Mouse (Mus musculus) T-helper 1 cell (primary cell): Measurements from ENCODE around the gene Efemp2.

Source experiments
- in situ Hi-C: fragments of 300-600 bp; cut with MboI, MseI; formaldehyde crosslinking; loops from one replicate; pipeline ENCODE4 v1.15.1; 2025; ENCODE audit warnings: high pct_unique_total_duplicates

The Efemp2 gene

GRCm38 (mm10) chr19:5451766-5452165, 22.0 kb upstream of the Efemp2 start:
- in situ Hi-C loops: no loop called here

DNA sequence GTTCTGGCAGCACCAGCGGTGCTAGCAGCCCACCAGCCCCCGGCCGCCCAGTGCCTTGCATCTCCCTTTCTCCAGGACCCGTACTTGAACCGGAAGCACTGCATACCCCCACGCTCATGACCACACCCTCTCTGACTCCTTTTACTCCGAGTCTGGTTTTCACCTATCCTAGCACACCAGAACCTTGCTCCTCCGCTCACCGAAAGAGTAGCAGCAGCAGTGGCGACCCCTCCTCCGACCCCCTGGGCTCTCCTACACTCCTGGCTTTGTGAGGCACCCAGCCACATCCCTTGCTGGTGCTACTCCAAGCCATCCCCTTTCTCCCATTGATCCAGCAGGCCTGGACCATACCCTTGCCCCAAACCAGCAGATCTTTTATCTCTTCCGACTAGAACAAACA, 18.7 kb upstream of the Efemp2 start:
- in situ Hi-C loops: no loop called here

DNA sequence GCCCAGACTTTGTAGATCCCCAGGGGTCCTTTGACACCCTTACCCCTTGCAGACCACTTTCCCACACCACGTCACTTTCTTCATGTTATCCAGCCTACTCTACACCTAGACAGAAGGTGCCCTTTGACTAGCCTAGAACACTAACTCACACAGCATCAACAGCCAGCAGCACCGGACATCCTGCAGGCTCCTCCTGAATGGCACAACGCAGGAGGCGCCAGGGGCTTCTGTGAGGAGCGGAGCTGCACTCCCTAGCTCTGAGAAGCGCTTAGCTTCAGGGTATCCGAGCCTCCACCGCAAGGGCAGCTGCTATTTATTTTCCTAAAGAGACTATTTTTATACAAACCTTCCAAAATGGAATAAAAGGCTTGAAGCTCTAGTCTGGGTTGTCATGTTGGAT, 18.2 kb upstream of the Efemp2 start:
- in situ Hi-C loops: no loop called here

DNA sequence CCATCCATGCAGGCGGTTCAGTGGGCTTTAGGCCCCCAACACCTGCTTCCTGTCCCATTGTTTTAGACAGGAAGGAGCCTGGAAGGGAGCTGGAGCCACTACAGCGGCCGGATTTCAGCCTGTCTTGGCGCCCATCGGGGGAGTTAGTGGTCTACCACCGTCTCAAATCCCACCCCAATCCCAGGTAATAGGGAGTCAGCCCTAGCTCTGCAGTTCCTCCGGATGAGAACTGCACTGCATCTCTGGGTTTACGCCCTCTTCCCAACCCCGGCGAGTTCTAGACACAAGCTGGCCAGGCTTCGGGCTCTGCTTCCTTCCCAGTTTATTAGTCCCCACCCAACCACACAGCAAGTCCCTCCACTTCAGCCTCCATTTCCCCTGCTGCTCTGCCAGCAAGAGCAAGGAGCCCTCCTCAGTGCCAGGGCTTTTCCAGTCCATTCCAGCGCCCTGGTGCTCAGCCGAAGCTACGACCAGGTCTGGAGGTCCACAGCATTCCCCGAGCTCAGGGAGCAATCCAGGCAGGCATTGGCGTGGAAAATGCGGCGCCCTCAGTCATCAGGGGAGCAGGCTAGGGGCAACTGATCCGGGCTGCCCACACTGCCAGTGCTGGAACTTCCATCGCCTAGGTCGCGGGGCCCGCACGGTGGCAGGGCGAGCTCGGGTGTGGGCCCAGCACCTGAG, 17.4 kb upstream of the Efemp2 start:
- in situ Hi-C loops: no loop called here

- in situ Hi-C loops: no loop called here
These were observed 16.6 kb upstream of the Efemp2 start for GRCm38 (mm10) chr19:5456922-5457745.

DNA sequence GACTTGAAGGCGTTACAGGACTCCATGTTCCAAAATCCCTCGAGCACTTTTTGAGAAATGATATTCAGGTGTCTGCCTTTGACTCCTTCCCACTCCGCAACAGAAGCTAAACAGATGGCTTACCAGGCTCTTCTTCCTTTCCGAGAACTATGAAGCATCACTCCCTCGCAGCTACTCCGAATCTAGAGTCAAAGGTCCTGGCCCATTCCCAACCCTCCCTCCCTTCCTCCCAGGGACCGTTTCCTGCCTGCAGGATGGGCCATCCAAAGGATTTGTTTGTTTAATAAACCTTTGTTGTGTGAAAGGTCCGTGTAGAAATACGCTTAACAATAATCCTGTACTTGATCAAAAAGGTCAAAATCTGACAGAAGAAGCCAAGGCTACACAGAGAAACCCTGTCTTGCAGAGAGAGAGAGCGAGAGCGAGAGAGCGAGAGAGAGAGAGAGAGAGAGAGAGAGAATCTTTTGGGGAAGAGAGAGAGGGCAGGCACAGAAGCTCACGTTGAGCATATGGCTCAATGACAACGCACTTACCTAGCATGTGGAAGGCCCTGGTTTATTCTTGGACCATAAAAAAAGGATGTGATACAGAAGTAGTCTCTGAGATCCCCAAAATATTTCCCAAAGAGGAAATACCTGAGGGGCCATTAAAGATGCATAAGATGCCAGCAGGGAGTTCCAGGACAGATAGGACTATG, 15.9 kb upstream of the Efemp2 start, which contains the start of gene Ccdc85b:
TSS of gene Ccdc85b (minus strand) at position 149 of the 697 bp plus-strand sequence.
- in situ Hi-C loops: no loop called here

GRCm38 (mm10) chr19:5459019-5459418, 14.7 kb upstream of the Efemp2 start:
- in situ Hi-C loops: no loop called here

DNA sequence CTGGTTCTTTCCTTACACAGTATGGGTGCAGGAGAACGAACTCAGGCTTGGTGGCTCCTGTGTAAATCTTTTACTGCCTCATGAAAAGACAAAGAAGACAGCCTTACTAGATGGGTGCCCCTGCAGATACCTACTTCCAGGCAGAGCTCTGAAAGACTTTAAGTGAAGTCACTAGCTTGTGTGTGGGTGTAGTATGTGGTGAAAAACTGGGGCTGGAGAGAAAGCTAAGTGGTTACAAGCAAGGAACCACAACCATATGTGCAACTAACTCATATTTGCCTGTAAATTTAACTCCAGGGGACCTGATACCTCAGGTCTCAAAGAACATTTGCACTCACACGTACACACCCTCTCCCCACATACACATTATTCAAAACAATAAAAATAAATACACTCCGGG, 13.9 kb upstream of the Efemp2 start:
- in situ Hi-C loops: no loop called here

- in situ Hi-C loops: no loop called here
These were observed 13.3 kb upstream of the Efemp2 start, which contains the start of gene Fibp for GRCm38 (mm10) chr19:5460465-5460911. Gene Fibp (plus strand): TSS chr19:5460615.

DNA sequence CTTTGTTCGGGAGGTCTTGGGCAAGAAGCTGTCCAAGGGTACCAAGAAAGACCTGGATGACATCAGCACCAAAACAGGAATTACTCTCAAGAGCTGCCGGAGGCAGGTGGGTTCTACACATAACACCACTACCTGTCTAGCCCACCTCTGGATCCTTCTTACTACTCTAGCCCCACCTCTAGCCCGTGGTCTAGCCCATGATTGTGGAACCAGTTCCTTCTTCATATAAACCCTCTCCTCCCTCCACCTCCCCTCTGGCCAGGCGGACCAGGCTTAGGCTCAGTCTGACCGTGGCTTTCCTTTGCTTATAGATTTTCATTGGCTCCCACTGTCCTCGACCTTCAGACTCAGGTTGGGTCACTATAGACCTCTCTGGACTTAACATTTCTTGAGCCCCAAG, 12.3 kb upstream of the Efemp2 start:
- in situ Hi-C loops: no loop called here

DNA sequence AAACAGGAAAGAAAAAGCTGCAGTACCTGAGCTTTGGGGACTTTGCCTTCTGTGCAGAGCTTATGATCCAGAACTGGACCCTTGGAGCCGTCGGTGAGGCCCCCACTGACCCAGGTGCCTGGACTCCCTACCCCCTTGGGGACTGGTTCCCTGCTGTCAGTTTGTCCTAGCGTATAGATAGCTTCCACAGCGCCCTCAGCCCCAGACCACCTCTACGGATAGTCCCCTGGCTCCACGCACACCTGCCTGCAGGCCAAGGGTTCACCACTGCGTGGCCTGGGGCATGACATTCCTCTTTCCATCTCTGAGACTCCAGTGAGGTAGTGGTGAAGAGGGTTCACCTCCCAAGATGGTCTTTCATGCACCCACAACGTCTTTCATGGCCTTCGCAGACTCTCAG, 10.5 kb upstream of the Efemp2 start:
- in situ Hi-C loops: no loop called here

- in situ Hi-C loops: no loop called here
These were observed 9.8 kb upstream of the Efemp2 start for GRCm38 (mm10) chr19:5463791-5464562.

DNA sequence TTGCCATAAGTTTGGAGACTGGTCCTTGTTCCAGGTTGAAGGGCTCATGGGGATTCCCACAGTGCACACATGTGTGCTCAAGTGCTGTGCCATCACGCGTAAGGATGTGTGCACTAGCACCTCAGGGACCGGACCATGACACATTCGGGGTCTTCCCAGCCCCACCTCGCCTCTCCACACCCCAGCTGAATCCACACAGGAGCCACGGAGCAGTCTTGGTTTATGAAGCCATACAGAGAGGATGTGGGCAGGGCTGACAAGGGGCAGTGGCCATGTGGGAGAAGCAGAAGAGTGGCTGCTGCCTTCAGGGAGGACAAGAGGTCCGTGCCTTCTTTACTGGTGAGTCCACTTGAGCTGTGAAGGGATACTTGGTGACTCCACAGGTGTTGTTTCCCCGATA, 8.7 kb upstream of the Efemp2 start:
- in situ Hi-C loops: no loop called here

GRCm38 (mm10) chr19:5466916-5467500, 6.7 kb upstream of the Efemp2 start:
- in situ Hi-C loops: no loop called here

GRCm38 (mm10) chr19:5468374-5468773, 5.4 kb upstream of the Efemp2 start, which contains the start of gene Ctsw:
Gene Ctsw (minus strand): TSS chr19:5468507.
- in situ Hi-C loops: no loop called here

GRCm38 (mm10) chr19:5471846-5472245, 1.9 kb upstream of the Efemp2 start:
- in situ Hi-C loops: no loop called here

DNA sequence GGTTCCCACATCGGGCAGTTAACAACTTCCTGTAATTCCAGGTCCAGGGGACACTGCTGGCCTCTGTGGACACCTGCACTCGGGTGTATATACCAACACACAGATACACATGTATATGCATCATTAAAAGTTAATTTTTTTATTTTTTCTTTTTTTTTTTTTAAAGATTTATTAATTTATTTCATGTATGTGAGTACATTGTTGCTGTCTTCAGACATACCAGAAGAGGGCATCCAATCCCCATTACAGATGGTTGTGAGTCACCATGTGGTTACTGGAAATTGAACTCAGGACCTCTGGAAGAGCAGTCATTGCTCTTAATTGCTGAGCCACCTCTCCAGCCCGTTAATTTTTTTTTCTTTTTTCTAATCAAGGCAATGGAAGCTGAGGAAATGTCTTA, 897 bp upstream of the Efemp2 start:
- in situ Hi-C loops: no loop called here

DNA sequence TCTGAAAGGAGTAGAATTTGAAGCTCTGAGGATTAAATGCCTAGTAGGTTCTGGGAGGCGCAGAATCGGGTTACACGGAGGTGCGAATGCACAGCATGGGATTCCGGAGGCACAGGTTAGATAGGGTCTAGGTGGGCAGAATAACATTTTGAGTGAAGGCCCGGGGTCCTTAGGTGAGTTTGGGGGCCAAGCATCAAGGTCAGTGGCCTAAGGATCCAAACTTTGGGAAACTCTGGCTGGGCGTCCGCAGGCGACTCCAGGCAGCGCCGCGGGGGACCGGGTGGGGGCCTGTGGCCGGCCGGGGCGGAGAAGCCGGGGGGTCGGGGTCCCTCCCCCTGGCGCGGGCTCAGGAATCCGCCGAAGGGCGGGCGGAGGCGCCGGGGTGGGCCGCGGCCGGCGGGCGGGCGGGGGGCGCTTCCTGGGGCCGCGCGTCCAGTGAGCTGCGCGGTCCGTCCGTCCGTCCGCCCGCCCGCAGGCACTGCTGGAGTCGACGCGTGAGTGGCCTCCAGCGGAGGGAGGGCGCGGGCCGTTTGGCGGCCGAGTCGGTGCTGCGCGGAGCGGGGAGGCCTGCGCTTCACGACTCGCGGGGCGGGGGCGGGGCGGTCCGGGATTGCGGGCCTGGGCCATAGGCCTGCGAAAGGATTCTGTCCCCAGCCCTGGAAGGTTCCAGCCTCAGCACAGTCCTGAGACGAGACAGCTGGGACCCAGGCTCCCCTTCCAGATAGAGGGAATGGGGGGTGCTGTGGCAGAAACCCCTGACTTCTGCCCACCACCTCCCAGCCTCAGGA, 721 bp downstream of the Efemp2 start:
- in situ Hi-C loops: no loop called here

DNA sequence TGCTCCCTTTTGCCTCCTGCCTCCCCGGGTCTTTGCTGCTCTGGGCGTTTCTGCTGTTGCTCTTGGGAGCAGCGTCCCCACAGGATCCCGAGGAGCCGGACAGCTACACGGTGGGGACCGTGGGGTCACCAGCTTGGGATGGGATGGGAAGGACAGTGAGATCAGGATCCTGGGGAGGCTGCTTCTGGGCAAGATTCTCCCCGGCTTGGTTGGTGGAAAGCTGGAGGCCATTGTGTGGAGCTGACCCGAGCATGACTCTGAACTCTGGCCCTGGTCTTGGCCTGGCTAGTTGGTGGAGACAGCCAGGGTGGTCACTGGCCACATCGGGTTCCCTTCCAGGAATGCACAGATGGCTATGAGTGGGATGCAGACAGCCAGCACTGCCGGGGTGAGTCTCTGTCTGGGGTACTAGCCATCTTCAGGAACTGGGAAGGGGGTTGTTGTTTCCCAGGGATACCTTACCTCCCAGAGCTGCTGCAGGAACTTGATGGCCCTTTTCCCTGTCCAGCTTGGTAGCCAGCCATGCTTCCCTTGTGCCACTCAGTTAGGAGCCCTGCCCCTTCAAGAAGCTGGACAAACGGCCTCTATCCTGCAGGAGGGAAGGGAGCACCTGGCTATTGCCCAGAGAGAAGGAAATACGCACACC, 1.4 kb downstream of the Efemp2 start:
- in situ Hi-C loops: no loop called here
